Mouse (Mus musculus) thymus, adult 2 months (tissue): ENCODE measurements around the gene Rbms3. TPM values are rescaled to one million over a fixed set of nuclear protein-coding genes. Genes with fewer than 3 reads are reported as not detected.

ENCODE experiments used
- DNase-seq: peaks from one replicate; pipeline ENCODE4 v3.0.0; 2021
- H3K27ac ChIP-seq: fragments of 200-500 bp; 2 replicates; pipeline ENCODE4 v1.5.1; 2012; ENCODE audit warnings: low read length, control low read depth; ENCODE audit not compliant: control insufficient read depth, insufficient read depth
- H3K27me3 ChIP-seq: fragments of 200-500 bp; 2 replicates; pipeline ENCODE4 v1.6.1; 2012; ENCODE audit warnings: mild to moderate bottlenecking, low read length, moderate library complexity, mixed read lengths; ENCODE audit not compliant: control insufficient read depth, insufficient read depth
- H3K36me3 ChIP-seq: fragments of 200-500 bp; 2 replicates; pipeline ENCODE4 v1.6.1; 2012; ENCODE audit warnings: mild to moderate bottlenecking, low read length, moderate library complexity; ENCODE audit not compliant: control insufficient read depth, insufficient read depth
- H3K4me1 ChIP-seq: fragments of 200-500 bp; replicated peaks from 2 replicates; pipeline ENCODE4 v1.6.1; 2012; ENCODE audit warnings: low read length; ENCODE audit not compliant: control insufficient read depth, insufficient read depth
- H3K4me3 ChIP-seq: fragments of 200-500 bp; 2 replicates; pipeline ENCODE4 v1.5.1; 2012; ENCODE audit warnings: mild to moderate bottlenecking, low read length, control low read depth, moderate library complexity; ENCODE audit not compliant: control insufficient read depth, insufficient read depth
- CTCF ChIP-seq: fragments of 200-500 bp; IDR thresholded peaks from 2 replicates; pipeline ENCODE4 v1.5.1; 2012; ENCODE audit warnings: mild to moderate bottlenecking, control low read depth, low read length, moderate library complexity, borderline replicate concordance; ENCODE audit not compliant: control insufficient read depth, poor library complexity, insufficient read depth; ENCODE audit errors: extremely low read depth
- POLR2A ChIP-seq: fragments of 200-500 bp; IDR thresholded peaks from 2 replicates; pipeline ENCODE4 v1.6.1; 2012; ENCODE audit warnings: mild to moderate bottlenecking, low read length, control low read depth, moderate library complexity; ENCODE audit not compliant: control insufficient read depth, poor library complexity, insufficient read depth; ENCODE audit errors: extremely low read depth
- WGBS: fragments of 180-500 bp; shearing (Covaris S2); methylation state at CpG from one replicate; pipeline ENCODE4 v1.1.7; 2018; 5-methylcytosine and 5-hydroxymethylcytosine counted together
- polyA plus RNA-seq: library from polyadenylated mRNA; depleted of rRNA; stranded (reverse); fragments of >200 nt; gene quantifications from 2 replicates; pipeline ENCODE4 v1.2.3, GENCODE M21; 2012

The Rbms3 gene
- polyA plus RNA-seq, 1 experiment: 10.9 TPM

DNA sequence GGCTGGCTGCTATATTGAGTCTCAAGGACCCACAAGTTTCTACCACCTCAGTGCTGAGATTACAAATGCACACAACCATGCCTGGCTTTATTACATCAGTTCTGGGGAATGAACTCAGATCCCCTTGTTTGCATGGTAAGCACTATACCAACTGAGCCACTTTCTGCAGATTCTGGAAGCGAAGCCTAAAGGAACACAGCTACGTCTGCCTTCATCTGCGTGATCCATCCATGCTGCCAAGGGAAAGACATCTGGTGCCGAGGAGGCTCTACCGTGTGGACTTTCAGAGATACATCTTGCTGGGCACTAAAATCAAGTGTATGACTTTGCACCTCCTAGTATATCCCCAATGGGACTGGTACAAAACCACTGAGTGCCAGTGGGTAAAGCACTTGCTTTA, 1010.8 kb downstream of the Rbms3 start:
- Histone ChIP-seq H3K36me3 (no peaks in the 10 kb centered on the region), H3K4me1 (no peaks in the 10 kb centered on the region), H3K27ac (no peak overlapping the region), H3K4me3 (no peak overlapping the region), H3K27me3 (no peaks in the 10 kb centered on the region)
- TF ChIP-seq CTCF (no peak), POLR2A (no peak)
- WGBS: 98% methylated on average over 5 of the region's 5 CpGs
- no peak for DNase-seq

DNA sequence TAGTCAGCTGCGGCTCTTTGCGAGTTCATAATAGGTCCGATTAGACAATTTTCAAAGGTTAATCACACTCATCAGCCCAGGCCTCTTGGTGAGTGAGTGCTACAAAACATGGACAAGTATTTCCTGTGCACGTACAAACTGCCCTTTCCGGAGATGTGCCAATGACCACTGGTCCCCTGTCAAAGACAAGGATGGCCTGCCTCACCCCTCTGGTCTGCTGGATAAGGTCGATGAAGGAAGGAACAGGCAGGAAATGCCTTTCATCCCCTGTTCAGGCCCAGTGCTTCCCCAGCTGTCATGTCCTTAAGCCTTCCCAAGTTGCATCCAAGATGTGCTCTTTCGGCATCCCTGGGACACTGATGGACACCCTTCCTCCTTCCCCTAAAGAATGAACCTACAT, 1016.4 kb downstream of the Rbms3 start:
- no peaks in the 10 kb centered on the region for H3K4me1 ChIP-seq
- no peak overlapping the region for H3K27ac ChIP-seq
- 89% methylated on average over 7 of the region's 7 CpGs for WGBS
- H3K27me3 ChIP-seq: no peaks in the 10 kb centered on the region
- DNase-seq: no peak
- no peak overlapping the region for H3K4me3 ChIP-seq
- TF ChIP-seq POLR2A (no peak), CTCF (no peak)
- no peaks in the 10 kb centered on the region for H3K36me3 ChIP-seq

DNA sequence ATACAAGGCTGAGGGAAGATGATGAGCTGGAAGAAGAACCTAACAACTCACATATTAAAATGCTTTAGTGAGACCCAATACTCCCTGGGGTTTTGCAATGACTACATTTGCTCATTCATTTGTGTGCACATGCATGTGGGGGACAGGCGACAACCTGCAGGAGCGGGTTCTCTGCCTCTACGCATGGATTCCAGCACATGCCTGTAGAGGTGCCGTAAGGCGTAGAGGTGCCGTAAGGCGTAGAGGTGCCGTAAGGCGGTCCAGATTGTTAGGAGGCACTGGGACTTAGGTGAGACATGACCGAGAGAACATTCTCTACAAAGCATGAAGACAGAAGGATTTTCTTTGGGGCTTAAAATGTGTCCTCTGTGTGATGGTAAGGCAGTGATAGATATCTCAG, 1033.7 kb downstream of the Rbms3 start:
- no peak overlapping the region for H3K27ac ChIP-seq
- DNase-seq: no peak
- no peak overlapping the region for H3K4me3 ChIP-seq
- no peaks in the 10 kb centered on the region for H3K36me3 ChIP-seq
- H3K4me1 ChIP-seq: no peaks in the 10 kb centered on the region
- WGBS: 98% methylated on average over 10 of the region's 10 CpGs
- no peaks in the 10 kb centered on the region for H3K27me3 ChIP-seq
- TF ChIP-seq POLR2A: no peak
- no peak for TF ChIP-seq CTCF

DNA sequence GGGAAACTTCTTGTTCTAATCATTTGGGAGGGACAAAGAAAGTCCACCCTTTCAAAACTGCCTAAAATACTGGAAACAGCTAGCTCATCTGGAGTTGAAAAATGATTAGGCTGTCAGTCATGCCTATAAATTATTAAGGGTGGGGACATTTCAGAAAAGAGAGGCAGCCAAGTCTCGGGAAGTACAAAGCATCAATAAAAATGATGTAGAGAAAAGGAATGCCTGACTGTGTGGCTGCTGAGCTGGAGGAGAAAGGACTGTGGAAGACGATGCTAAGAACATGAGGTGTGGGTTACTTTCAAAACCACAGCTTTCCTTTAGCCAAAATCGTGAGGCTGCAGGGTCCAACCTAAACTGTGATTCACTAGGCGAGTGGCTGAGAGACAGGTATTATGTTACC, 1037.2 kb downstream of the Rbms3 start:
- no peak for DNase-seq
- Histone ChIP-seq H3K36me3 (no peaks in the 10 kb centered on the region), H3K4me1 (no peaks in the 10 kb centered on the region), H3K27ac (no peak overlapping the region), H3K4me3 (no peak overlapping the region), H3K27me3 (no peaks in the 10 kb centered on the region)
- 83% methylated on average over 4 of the region's 4 CpGs for WGBS
- TF ChIP-seq POLR2A (no peak), CTCF (no peak)

DNA sequence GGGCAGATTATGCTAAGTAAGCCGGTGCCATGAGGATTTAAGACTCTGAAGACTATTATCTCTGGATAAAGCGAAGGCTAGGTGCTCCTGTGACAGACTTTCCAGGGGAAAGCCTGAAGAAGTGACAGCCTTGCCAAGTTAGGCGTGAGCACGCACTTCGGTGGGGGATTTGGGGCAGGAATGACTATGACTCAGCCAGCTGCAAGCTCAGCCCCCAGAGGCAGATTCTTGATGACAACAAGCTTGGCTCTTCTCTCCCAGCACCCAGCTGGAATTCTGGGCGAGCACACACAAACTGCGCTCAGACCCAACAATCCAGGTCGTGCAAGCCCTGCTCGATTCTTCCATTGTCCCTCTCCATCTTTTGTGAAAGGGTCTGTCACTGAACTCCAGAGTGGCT, 1038.6 kb downstream of the Rbms3 start:
- Histone ChIP-seq H3K4me3 (no peak overlapping the region), H3K4me1 (no peaks in the 10 kb centered on the region), H3K27ac (no peak overlapping the region), H3K36me3 (no peaks in the 10 kb centered on the region), H3K27me3 (no peaks in the 10 kb centered on the region)
- TF ChIP-seq CTCF (no peak), POLR2A (no peak)
- no peak for DNase-seq
- WGBS: 92% methylated on average over 9 of the region's 9 CpGs

DNA sequence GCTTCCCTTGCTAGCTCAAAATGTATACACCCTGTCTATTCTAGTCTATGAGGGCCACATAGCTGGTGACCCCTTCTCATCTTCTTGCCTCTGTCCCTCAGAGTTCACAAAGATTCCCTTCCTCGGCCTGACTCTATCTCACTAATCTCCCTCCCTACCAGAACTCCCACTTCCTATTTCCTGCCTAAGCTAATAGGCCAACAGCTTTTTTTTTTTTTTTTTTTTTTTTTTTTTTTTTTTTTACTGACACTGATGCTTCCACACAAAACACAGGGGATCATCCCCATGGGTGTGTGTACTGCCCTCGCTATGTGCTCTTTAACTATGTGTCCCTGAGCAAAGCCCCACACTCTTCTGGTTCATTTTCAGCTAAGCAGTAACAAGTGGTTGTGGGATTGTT, 1060.0 kb downstream of the Rbms3 start:
- Histone ChIP-seq H3K4me3 (no peak overlapping the region), H3K36me3 (no peaks in the 10 kb centered on the region), H3K4me1 (no peaks in the 10 kb centered on the region), H3K27me3 (no peaks in the 10 kb centered on the region), H3K27ac (no peak overlapping the region)
- DNase-seq: no peak
- WGBS: 67% methylated on average over 2 of the region's 2 CpGs
- TF ChIP-seq CTCF (no peak), POLR2A (no peak)

DNA sequence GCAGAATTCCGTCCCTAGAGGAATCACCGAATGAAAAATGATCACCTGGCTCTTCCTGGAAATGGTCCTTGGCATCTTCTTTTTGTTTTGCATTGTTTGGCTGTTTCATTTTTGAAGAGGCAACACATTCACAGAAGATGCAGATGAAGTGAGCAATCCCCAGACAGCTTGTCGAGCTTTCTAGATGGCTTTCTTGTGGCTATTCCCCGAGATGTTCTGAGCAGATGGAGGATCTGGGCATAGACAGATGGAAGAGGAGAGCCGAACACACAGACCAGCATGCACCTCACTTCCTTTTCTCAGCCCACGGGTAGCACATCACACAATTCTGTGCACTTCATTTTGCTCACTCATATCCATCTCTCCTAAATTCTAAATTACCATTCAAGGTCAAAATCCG, 1063.0 kb downstream of the Rbms3 start:
- no peak for DNase-seq
- no peak overlapping the region for H3K27ac ChIP-seq
- WGBS: 86% methylated on average over 7 of the region's 7 CpGs
- H3K27me3 ChIP-seq: no peaks in the 10 kb centered on the region
- no peaks in the 10 kb centered on the region for H3K36me3 ChIP-seq
- TF ChIP-seq CTCF (no peak), POLR2A (no peak)
- no peak overlapping the region for H3K4me3 ChIP-seq
- no peaks in the 10 kb centered on the region for H3K4me1 ChIP-seq
